Mouse (Mus musculus) embryo, embryonic 11.5 days (tissue): Measurements from ENCODE around the gene Cyp24a1.

Source experiments
- DNase-seq: peaks from one replicate; pipeline ENCODE4 v3.0.0-alpha.2; 2012; ENCODE audit warnings: low read depth, low spot score

The Cyp24a1 gene

GRCm38 (mm10) chr2:170445861-170446260, 51.1 kb downstream of the Cyp24a1 start:
- DNase-seq = no peak

GRCm38 (mm10) chr2:170442535-170442934, 54.4 kb downstream of the Cyp24a1 start:
- DNase-seq = no peak

- DNase-seq = no peak
Observed at GRCm38 (mm10) chr2:170438782-170439181, 58.2 kb downstream of the Cyp24a1 start.

- DNase-seq = no peak
Observed at GRCm38 (mm10) chr2:170436204-170436603, 60.7 kb downstream of the Cyp24a1 start.
